Mouse (Mus musculus) embryonic facial prominence, embryonic 14.5 days (tissue): Measurements from ENCODE around the gene Naif1. TPM values are rescaled to one million over a fixed set of nuclear protein-coding genes. Genes with fewer than 3 reads are reported as not detected.

ENCODE experiments used
- ATAC-seq: fragments of 200-750 bp; cut with Nextera tagmentation; 2 replicates; pipeline ENCODE4 v1.8.0; 2017; ENCODE audit warnings: low read depth, moderate number of reproducible peaks, moderate TSS enrichment
- DNase-seq: peaks from one replicate; pipeline ENCODE4 v3.0.0-alpha.2; 2015; ENCODE audit warnings: low spot score
- H3K27ac ChIP-seq: fragments of 300-500 bp; sonication (generic); replicated peaks from 2 replicates; pipeline ENCODE4 v1.5.1; 2014; ENCODE audit warnings: low read depth, mild to moderate bottlenecking, low read length, moderate library complexity
- H3K27me3 ChIP-seq: fragments of 300-500 bp; sonication (generic); replicated peaks from 2 replicates; pipeline ENCODE4 v1.6.1; 2014; ENCODE audit warnings: low read length; ENCODE audit not compliant: control insufficient read depth, insufficient read depth
- H3K36me3 ChIP-seq: fragments of 300-500 bp; sonication (generic); 2 replicates; pipeline ENCODE4 v1.6.1; 2014; ENCODE audit warnings: low read length, mixed read lengths; ENCODE audit not compliant: control insufficient read depth, insufficient read depth
- H3K4me1 ChIP-seq: fragments of 300-500 bp; sonication (generic); 2 replicates; pipeline ENCODE4 v1.6.1; 2014; ENCODE audit warnings: antibody characterized with exemption, low read length; ENCODE audit not compliant: control insufficient read depth, insufficient read depth
- H3K4me2 ChIP-seq: fragments of 300-500 bp; sonication (generic); 2 replicates; pipeline ENCODE4 v1.6.1; 2014; ENCODE audit warnings: low read depth, mild to moderate bottlenecking, low read length, moderate library complexity, mixed read lengths
- H3K4me3 ChIP-seq: fragments of 300-500 bp; sonication (generic); 2 replicates; pipeline ENCODE4 v1.5.1; 2014; ENCODE audit warnings: low read depth, mild to moderate bottlenecking, low read length
- H3K9ac ChIP-seq: fragments of 300-500 bp; sonication (generic); 2 replicates; pipeline ENCODE4 v1.6.1; 2014; ENCODE audit warnings: low read depth, mild to moderate bottlenecking, low read length, moderate library complexity, mixed read lengths
- H3K9me3 ChIP-seq: fragments of 300-500 bp; sonication (generic); 2 replicates; pipeline ENCODE4 v1.6.1; 2016; ENCODE audit warnings: low read length; ENCODE audit not compliant: control insufficient read depth
- WGBS: fragments of 180-500 bp; shearing (Covaris S2); extraction: QIAGEN DNeasy Blood & Tissue Kit; methylation state at CpG from one replicate; pipeline ENCODE4 v1.1.7; 2014; 5-methylcytosine and 5-hydroxymethylcytosine counted together
- polyA plus RNA-seq: library from polyadenylated mRNA; unstranded; fragments of >200 nt; fragmentation: Nextera tagmentation; extraction: Ambion mirVana; gene quantifications from 2 replicates; pipeline ENCODE4 v1.2.1, GENCODE M21; 2014

Gene Naif1
- polyA plus RNA-seq, 1 experiment from 2014 or later = 4.9 TPM

DNA sequence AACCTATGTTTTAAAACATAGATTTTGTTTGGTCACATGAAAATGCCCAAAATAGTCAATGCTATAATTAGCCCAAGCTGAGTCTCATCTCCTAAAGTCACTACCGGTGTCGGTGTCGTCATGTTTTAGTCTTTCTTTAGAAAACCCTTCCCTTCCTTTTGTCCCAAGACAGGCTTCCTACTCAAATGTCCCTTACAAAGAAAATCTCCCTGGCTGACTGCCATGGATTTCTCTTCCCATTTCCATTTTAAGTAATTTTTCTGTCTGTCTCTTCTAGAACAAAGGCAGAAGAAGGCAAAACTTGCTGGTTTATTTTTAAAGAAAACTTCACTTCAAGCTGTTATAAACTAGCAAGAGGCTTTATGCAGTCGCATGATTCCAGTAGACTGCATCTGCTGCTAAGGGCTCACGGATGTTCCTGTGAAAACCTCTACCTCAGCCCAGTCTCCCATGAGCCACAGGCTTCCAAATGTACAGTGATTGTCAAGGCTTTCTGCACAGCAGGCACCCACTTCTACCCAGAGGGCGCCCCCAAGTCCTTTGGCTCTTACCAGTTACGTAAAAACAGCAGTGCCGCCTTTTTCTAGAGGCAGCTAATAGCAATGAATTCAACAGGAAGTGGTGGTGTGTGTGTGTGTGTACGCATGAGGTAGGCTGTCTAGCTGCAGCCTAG lies 2.9 kb upstream of the Naif1 start:
- WGBS = 43% methylated on average over 9 of the region's 9 CpGs

GRCm38 (mm10) chr2:32448480-32448879 lies 1.8 kb upstream of the Naif1 start:
- no peak for DNase-seq
- H3K9me3 ChIP-seq = no peaks in the 10 kb centered on the region
- H3K9ac ChIP-seq = no peak overlapping the region
- 77% methylated on average over 1 of the region's 1 CpGs for WGBS
- no peak overlapping the region for H3K27ac ChIP-seq
- 0 out of 2 replicates have a peak, but pooled peaks cover 4% of the 10 kb centered on the region for H3K36me3 ChIP-seq
- no peak overlapping the region for H3K4me2 ChIP-seq
- peaks cover 24% of the 10 kb centered on the region for H3K4me1 ChIP-seq
- H3K4me3 ChIP-seq = no peak overlapping the region
- no peaks in the 10 kb centered on the region for H3K27me3 ChIP-seq
- ATAC-seq = no peak

More for the DNA sequence above, 2.9 kb upstream of the Naif1 start:
- H3K4me2 ChIP-seq = peak overlapping the region; percentile 37
- H3K9ac ChIP-seq = peak overlapping the region; percentile 39; the same call in 1 of the 2 replicates
- ATAC-seq = no peak
- DNase-seq = peak; percentile 75
- no peaks in the 10 kb centered on the region for H3K9me3 ChIP-seq
- peak overlapping the region; percentile 7; the same call in 1 of the 2 replicates for H3K4me3 ChIP-seq
- H3K4me1 ChIP-seq = peaks cover 15% of the 10 kb centered on the region
- H3K36me3 ChIP-seq = 0 out of 2 replicates have a peak, but pooled peaks cover 4% of the 10 kb centered on the region
- H3K27ac ChIP-seq = peak overlapping the region; percentile 92
- H3K27me3 ChIP-seq = no peaks in the 10 kb centered on the region

GRCm38 (mm10) chr2:32450881-32451844 lies 906 bp downstream of the Naif1 start, which contains the start of gene Slc25a25:
TSS of gene Slc25a25 (minus strand) at chr2:32451445.
- H3K4me3 ChIP-seq = peak within 1 kb of the TSS; percentile 80
- peaks cover 14% of the 10 kb centered on the region; the same call in 1 of the 2 replicates for H3K36me3 ChIP-seq
- peak within 1 kb of the TSS; percentile 97 for H3K27ac ChIP-seq
- no peaks in the 10 kb centered on the region for H3K27me3 ChIP-seq
- H3K4me1 ChIP-seq = peaks cover 24% of the 10 kb centered on the region
- DNase-seq (peak; percentile 99), ATAC-seq (peak; percentile 88)
- under 1% methylated on average over 54 of the region's 103 CpGs for WGBS
- H3K9me3 ChIP-seq = no peaks in the 10 kb centered on the region
- H3K4me2 ChIP-seq = peak within 1 kb of the TSS; percentile 84
- H3K9ac ChIP-seq = peak within 1 kb of the TSS; percentile 82

GRCm38 (mm10) chr2:32451870-32452372 lies 1.7 kb downstream of the Naif1 start:
- Histone ChIP-seq H3K9me3 (no peaks in the 10 kb centered on the region), H3K4me2 (peak overlapping the region; percentile 84), H3K4me3 (peak overlapping the region; percentile 80), H3K9ac (peak overlapping the region; percentile 62), H3K36me3 (peaks cover 18% of the 10 kb centered on the region; the same call in 1 of the 2 replicates), H3K27me3 (no peaks in the 10 kb centered on the region), H3K27ac (peak overlapping the region; percentile 97), H3K4me1 (peaks cover 20% of the 10 kb centered on the region)
- ATAC-seq = peak; percentile 96
- WGBS = under 1% methylated on average over 25 of the region's 25 CpGs
- DNase-seq = peak; percentile 100

GRCm38 (mm10) chr2:32452441-32452971 lies 2.2 kb downstream of the Naif1 start:
- peak overlapping the region; percentile 80 for H3K4me3 ChIP-seq
- H3K9me3 ChIP-seq = no peaks in the 10 kb centered on the region
- DNase-seq (no peak), ATAC-seq (no peak)
- WGBS = 91% methylated on average over 16 of the region's 16 CpGs
- peak overlapping the region; percentile 45 for H3K4me2 ChIP-seq
- H3K27me3 ChIP-seq = no peaks in the 10 kb centered on the region
- peaks cover 18% of the 10 kb centered on the region for H3K4me1 ChIP-seq
- H3K9ac ChIP-seq = peak overlapping the region; percentile 30; the same call in 1 of the 2 replicates
- H3K36me3 ChIP-seq = peaks cover 18% of the 10 kb centered on the region; the same call in 1 of the 2 replicates
- peak overlapping the region; percentile 4; the same call in 1 of the 2 replicates for H3K27ac ChIP-seq

DNA sequence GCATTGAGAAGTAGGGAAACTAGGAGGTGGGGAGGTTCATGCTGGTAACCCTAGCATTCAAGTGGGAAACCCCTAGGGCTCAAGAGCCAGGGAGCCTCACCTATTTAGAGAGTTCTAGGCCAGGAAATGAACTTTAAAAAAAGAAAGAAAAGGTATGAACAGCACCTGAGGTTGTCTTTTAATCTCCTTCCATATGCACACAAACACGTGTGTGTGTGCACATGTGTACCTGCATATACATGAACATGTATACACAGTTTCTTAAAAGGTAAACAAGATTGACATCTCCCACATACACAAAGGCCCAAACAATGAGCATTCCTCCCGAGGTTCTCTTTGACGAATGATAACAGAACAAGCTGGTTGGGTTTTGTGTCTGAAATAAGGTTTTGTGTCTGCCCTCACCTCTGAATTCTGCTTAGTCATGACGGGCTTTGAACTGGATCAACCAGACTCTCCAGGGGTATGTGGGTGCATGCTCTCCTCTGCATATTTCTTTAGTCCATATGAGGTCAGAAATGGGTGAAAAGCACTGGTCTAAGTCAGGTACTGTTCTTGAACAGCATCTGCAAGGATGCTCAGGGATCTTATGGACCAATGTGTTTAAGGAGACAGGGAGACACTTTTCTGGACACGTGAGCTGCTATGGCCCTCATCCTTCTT lies 3.5 kb downstream of the Naif1 start:
- Histone ChIP-seq H3K36me3 (peaks cover 18% of the 10 kb centered on the region; the same call in 1 of the 2 replicates), H3K4me3 (no peak overlapping the region), H3K4me1 (peaks cover 16% of the 10 kb centered on the region), H3K4me2 (no peak overlapping the region), H3K9me3 (no peaks in the 10 kb centered on the region), H3K27me3 (no peaks in the 10 kb centered on the region), H3K9ac (no peak overlapping the region), H3K27ac (no peak overlapping the region)
- 80% methylated on average over 5 of the region's 5 CpGs for WGBS
- DNase-seq (no peak), ATAC-seq (no peak)

DNA sequence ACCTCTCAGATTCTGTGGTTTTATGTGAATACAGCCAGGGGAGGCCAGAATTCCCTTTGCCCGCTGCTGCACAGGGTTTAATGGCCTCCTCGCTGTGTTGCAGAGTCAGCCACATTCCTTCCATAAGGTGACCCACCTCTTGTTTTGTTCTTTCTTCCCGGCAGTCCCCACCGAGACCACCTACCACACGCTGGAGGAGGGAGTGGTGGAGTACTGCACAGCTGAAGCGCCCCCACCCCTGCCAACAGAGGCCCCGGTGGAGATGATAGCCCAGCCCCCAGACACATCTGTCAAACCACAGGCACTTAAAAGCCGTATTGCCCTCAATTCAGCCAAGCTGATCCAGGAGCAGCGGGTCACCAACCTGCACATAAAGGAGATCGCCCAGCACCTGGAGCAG lies 4.4 kb downstream of the Naif1 start:
- Histone ChIP-seq H3K4me3 (no peak overlapping the region), H3K4me2 (no peak overlapping the region), H3K36me3 (peaks cover 18% of the 10 kb centered on the region; the same call in 1 of the 2 replicates), H3K27me3 (no peaks in the 10 kb centered on the region), H3K9ac (no peak overlapping the region), H3K9me3 (no peaks in the 10 kb centered on the region), H3K27ac (no peak overlapping the region), H3K4me1 (peaks cover 16% of the 10 kb centered on the region)
- no peak for DNase-seq
- no peak for ATAC-seq
- WGBS = 84% methylated on average over 10 of the region's 10 CpGs
